Mouse (Mus musculus) lung, adult 2 months (tissue): ENCODE data around the gene Il12rb1. TPM values are rescaled to one million over a fixed set of nuclear protein-coding genes. Genes with fewer than 3 reads are reported as not detected.
A peak's percentile ranks its signal among the peaks of the same experiment; 100 is the strongest.

Experiments used
- DNase-seq: peaks from one replicate; pipeline ENCODE4 v3.0.0; 2022
- H3K4me1 ChIP-seq: fragments of 200-500 bp; 2 replicates; pipeline ENCODE4 v1.6.1; 2011; ENCODE audit warnings: low read length; ENCODE audit not compliant: control insufficient read depth, insufficient read depth
- H3K4me3 ChIP-seq: fragments of 200-500 bp; replicated peaks from 2 replicates; pipeline ENCODE3; 2011; ENCODE audit warnings: low read depth, mild to moderate bottlenecking, control low read depth, low read length; ENCODE audit errors: extremely low read depth
- CTCF ChIP-seq: fragments of 200-500 bp; IDR thresholded peaks from 2 replicates; pipeline ENCODE4 v1.5.1; 2011; ENCODE audit warnings: mild to moderate bottlenecking, low read length, control low read depth; ENCODE audit not compliant: insufficient read depth
- POLR2A ChIP-seq: fragments of 200-500 bp; IDR thresholded peaks from 2 replicates; pipeline ENCODE4 v1.6.1; 2011; ENCODE audit warnings: low read depth, mild to moderate bottlenecking, control low read depth, low read length, borderline replicate concordance; ENCODE audit errors: extremely low read depth
- WGBS: fragments of 180-500 bp; shearing (Covaris S2); methylation state at CpG from one replicate; pipeline ENCODE4 v1.1.7; 2018; 5-methylcytosine and 5-hydroxymethylcytosine counted together
- polyA plus RNA-seq: library from polyadenylated mRNA; depleted of rRNA; stranded (reverse); fragments of >200 nt; gene quantifications from 2 replicates; pipeline ENCODE4 v1.2.3, GENCODE M21; 2012

The Il12rb1 gene
- polyA plus RNA-seq, 1 experiment, result 0.86 TPM

DNA sequence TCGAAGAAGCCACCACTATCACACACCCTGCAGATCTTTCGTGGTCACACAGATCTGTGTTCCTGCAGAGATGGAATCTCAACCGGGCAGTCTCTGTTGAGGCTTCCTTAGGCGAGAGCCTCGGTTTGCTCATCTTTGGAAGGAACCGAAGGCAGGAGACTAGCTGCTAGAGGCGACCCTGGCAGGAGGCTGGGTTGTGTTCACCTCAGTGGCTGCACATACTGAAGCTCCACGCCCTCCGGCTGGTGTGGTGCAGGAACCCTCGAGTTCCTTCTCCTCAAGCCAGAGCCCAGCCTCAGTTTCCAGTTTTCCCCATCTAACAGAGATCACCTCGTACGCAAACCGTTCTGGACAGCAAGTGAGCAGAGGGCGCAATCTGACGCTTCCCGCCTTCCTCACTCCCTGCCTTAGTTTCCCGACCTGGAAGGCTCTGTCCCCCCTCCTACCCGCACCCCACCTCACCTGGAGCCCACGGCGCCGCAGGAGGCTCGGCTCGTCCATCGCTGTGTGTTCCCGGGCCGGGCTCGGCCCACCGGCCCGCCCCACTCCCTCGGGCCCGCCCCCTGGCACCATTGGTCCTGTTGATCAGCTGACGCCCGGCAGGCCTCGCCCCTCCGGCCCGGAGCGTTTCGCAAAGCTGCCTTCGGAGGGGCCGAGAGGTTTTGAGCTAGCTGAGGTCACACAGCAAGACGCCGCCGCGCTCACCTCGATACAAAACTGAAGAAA, 3.6 kb upstream of the Il12rb1 start, which contains the start of gene Mast3:
Mast3 (minus strand) TSS at position 574 of the 726 bp plus-strand sequence.
- peak within 1 kb of the TSS; percentile 68 for H3K4me3 ChIP-seq
- peak; percentile 80 for DNase-seq
- WGBS, result under 1% methylated on average over 45 of the region's 45 CpGs
- TF ChIP-seq POLR2A (peak; percentile 48; the same call in 1 of the 2 replicates), CTCF (no peak)
- H3K4me1 ChIP-seq, result peaks cover 7% of the 10 kb centered on the region

- peaks cover 7% of the 10 kb centered on the region for H3K4me1 ChIP-seq
- TF ChIP-seq CTCF (no peak), POLR2A (no peak)
- no peak for DNase-seq
- WGBS, result 70% methylated on average over 4 of the region's 4 CpGs
- H3K4me3 ChIP-seq, result no peak overlapping the region
Observed at GRCm38 (mm10) chr8:70806541-70806940, 1.7 kb upstream of the Il12rb1 start.

DNA sequence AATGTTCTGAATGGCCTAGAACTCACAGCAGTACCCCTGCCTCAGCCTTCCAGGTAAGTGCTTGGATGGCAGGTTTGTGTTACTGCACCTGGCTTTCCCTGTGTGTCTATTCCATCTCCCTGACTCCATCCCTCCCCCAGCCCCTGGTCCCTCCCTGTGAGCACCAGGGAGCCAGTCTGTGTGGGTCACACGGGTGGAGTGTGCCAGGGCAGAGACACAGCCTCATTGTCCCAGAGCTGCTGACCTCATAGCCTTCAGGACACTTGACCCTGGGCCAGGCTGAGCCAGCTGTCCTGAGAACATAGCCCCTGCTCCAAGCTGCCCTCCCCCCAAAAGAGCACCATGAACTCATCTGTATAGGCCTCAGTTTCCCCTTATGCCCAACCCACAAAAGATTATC, 945 bp upstream of the Il12rb1 start:
- no peak for TF ChIP-seq POLR2A
- Histone ChIP-seq H3K4me1 (peaks cover 7% of the 10 kb centered on the region), H3K4me3 (no peak overlapping the region)
- WGBS, result 56% methylated on average over 1 of the region's 1 CpGs
- DNase-seq, result no peak

- WGBS, result 78% methylated on average over 8 of the region's 8 CpGs
- TF ChIP-seq CTCF (no peak), POLR2A (no peak)
- Histone ChIP-seq H3K4me3 (no peak overlapping the region), H3K4me1 (peaks cover 5% of the 10 kb centered on the region)
- DNase-seq, result no peak
Observed at GRCm38 (mm10) chr8:70808955-70809701, 879 bp downstream of the Il12rb1 start.

- TF ChIP-seq CTCF, result no peak
- no peak for TF ChIP-seq POLR2A
- WGBS, result 67% methylated on average over 20 of the region's 20 CpGs
Observed at GRCm38 (mm10) chr8:70810962-70811680, 2.9 kb downstream of the Il12rb1 start.

DNA sequence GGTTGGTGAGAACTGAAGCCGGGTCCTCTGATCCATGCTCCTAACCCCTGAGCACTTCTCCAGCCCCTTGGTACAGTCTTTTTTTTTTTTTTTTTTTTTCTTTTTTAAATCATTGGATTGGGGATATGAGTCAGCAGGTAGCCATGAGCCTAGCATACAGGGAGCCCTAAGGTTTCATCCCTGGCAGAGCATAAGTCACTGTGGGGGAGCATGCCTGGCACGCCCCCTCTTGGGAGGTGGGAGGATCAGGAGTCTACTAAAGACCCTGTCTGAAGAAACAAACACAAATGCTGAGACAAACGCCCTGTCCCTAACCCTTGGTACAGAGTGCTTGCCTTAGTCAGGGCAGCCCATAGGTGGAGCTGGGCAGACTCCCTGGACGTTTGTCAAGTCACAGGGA, 3.8 kb downstream of the Il12rb1 start:
- no peak for TF ChIP-seq POLR2A
- no peak for TF ChIP-seq CTCF
- 62% methylated on average over 4 of the region's 4 CpGs for WGBS
- H3K4me1 ChIP-seq, result no peaks in the 10 kb centered on the region
- no peak for DNase-seq
- H3K4me3 ChIP-seq, result no peak overlapping the region

More at GRCm38 (mm10) chr8:70810962-70811680, 2.9 kb downstream of the Il12rb1 start:
- no peaks in the 10 kb centered on the region for H3K4me1 ChIP-seq
- no peak overlapping the region for H3K4me3 ChIP-seq
- DNase-seq, result no peak

GRCm38 (mm10) chr8:70812885-70813284, 4.6 kb downstream of the Il12rb1 start:
- WGBS, result 57% methylated on average over 4 of the region's 4 CpGs
- no peak for TF ChIP-seq POLR2A
- no peak for TF ChIP-seq CTCF
- Histone ChIP-seq H3K4me1 (no peaks in the 10 kb centered on the region), H3K4me3 (no peak overlapping the region)
- DNase-seq, result no peak

DNA sequence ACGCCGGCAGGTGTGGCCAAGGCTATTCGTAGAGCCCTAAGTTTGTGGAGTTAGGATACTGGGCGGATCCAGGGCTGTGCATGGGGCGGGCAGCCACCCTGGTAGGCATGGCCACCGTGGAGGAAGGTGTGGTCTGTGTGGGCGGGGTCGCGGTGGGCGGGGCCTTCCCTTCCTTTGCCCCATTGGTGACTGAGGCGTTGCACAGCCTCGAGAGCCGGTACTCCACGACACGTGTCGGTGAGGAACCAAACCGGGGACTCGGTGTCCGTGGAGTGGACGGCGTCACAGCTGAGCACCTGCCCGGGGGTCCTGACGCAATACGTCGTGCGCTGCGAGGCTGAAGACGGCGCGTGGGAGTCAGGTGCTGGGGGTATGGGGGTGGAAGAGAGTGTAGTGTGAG, 8.4 kb downstream of the Il12rb1 start:
- TF ChIP-seq CTCF (no peak), POLR2A (0 out of 2 replicates have a peak, but pooled peaks have one; percentile 7)
- peak; percentile 65 for DNase-seq
- Histone ChIP-seq H3K4me3 (no peak overlapping the region), H3K4me1 (no peaks in the 10 kb centered on the region; the same call in 1 of the 2 replicates)
- WGBS, result 10% methylated on average over 30 of the region's 30 CpGs

- DNase-seq, result peak; percentile 78
Observed at GRCm38 (mm10) chr8:70820101-70820935, 12.1 kb downstream of the Il12rb1 start.

More at GRCm38 (mm10) chr8:70820101-70820935, 12.1 kb downstream of the Il12rb1 start:
- H3K4me3 ChIP-seq, result peak overlapping the region; percentile 26
- TF ChIP-seq CTCF (no peak), POLR2A (no peak)
- H3K4me1 ChIP-seq, result no peaks in the 10 kb centered on the region; the same call in 1 of the 2 replicates
- WGBS, result 16% methylated on average over 31 of the region's 31 CpGs
